Mouse (Mus musculus) liver (tissue): Measurements from ENCODE around the gene Ntm.

Experiments used
- DNase-seq: peaks from one replicate; pipeline ENCODE4 v3.0.0-alpha.2; 2020; ENCODE audit warnings: mixed read lengths

Gene Ntm

GRCm38 (mm10) chr9:29796281-29796680, 166.7 kb downstream of the Ntm start:
- no peak for DNase-seq

DNA sequence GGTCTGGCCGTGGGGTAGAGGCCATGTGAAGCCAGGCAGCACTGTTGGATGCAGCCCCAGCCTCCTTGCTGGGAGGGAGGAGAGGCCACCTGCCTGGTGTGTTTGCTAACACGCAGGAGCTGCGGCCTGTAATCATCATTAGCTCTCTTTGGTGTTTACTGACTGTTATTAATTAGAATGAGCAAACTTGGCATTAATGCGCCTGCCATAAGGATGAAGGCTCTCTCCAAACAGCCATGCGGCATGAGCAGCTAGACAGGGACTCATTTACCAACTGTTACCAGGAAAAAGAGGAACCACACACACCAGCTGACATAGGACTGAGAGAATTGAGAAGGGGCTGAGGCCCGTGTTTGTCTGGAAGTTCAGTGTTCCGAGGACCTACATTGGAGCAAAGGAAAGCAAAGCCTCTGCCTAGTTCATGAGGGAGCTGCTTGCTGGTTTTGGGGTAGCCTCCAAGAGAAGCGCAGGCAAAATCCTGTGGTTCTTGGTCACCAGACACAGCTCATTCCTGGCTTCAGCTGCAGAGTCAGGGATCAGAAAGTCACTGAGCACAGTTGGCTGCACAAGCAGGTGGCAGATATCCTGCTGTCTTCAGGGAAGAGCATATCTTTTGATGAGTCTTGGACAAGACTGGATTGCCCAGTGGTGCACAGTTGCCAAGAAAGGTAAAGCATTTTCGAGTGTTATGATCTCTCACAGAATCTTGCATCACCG, 171.6 kb downstream of the Ntm start:
- DNase-seq, result no peak

DNA sequence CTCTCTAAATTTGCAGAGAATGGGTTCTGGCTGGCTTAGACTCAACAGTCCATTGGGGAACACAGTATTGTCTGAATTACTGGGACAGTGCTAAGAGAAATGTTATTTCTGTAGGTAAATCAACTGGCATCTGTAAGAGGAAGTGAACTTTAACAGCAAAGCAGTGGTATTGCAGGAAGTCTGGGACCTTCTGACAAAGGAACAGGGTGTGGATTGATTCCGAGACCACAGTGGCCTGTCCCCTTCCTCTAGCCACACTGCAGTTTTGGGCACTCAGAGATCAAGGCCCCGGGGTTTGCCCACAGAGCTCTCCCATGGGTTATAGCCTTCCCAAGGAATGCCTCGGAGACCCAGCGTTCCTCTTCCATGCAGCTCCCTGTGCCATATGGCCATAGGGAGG, 172.9 kb downstream of the Ntm start:
- no peak for DNase-seq

GRCm38 (mm10) chr9:29788855-29789254, 174.1 kb downstream of the Ntm start:
- DNase-seq, result no peak

GRCm38 (mm10) chr9:29787408-29787807, 175.5 kb downstream of the Ntm start:
- DNase-seq, result no peak

- DNase-seq, result no peak
Measured at GRCm38 (mm10) chr9:29782697-29783096, 180.2 kb downstream of the Ntm start.

- DNase-seq, result no peak
Measured at GRCm38 (mm10) chr9:29779739-29780138, 183.2 kb downstream of the Ntm start.

GRCm38 (mm10) chr9:29776951-29777350, 186.0 kb downstream of the Ntm start:
- DNase-seq, result no peak

DNA sequence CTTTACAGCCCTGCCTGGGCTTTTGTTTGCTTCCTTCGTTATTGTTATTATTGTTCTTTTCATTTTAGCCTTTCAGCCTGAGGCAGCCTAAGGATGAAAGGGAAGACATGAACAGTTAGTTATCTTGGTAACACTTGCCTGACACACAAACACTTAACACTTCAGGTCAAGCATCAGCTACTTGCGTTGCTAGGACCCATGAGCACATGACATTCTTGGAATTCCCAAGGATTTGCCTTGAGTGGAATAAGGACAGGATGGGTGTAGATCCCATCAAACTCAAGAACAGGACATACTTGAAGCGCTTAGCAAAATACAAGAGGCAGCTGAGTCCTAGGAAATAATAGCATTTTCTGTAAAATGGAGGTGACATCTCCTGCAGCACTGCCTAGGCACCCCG, 186.4 kb downstream of the Ntm start:
- no peak for DNase-seq

GRCm38 (mm10) chr9:29776030-29776429, 186.9 kb downstream of the Ntm start:
- DNase-seq, result no peak

DNA sequence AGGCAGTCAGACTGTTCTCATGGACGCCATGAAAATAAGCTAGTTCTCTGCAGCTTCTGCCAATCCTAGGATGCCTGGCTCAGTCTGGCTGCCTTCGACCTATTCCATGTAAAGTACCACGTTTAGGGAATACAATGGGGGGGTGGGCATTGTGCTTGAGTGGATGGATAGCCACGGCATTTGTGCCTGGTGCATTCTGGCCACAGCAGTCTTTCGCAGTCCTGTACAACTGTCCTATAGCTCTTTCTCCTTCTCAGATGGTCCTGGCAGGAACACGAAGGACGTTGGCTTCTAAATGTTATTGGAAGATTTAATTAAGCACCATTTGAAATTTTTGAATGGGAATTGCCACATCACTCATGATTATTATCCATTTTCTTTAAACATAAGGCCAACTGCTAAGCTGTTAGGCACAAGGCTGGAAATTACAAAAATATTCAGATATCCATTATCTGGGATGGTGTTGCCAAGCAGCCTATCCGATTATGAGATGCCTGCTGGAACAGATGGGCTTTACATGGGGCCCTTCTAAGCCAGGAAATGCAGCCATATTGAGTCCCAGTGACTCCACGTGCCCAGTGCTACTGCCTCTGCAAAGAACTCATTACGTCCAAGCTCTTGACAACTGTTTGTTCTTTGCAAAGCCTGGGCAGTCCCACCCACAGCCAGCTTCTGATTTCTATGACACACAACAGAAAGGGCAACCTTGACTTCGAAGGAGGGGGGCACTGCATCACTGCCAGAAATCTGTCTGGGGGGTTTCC, 190.1 kb downstream of the Ntm start:
- DNase-seq, result no peak

GRCm38 (mm10) chr9:29771870-29772269, 191.1 kb downstream of the Ntm start:
- DNase-seq, result no peak

- no peak for DNase-seq
Measured at GRCm38 (mm10) chr9:29771071-29771785, 191.7 kb downstream of the Ntm start.

GRCm38 (mm10) chr9:29769361-29769760, 193.6 kb downstream of the Ntm start:
- no peak for DNase-seq

GRCm38 (mm10) chr9:29765990-29766980, 196.7 kb downstream of the Ntm start:
- no peak for DNase-seq

- DNase-seq, result no peak
Measured at GRCm38 (mm10) chr9:29763338-29763737, 199.6 kb downstream of the Ntm start.

DNA sequence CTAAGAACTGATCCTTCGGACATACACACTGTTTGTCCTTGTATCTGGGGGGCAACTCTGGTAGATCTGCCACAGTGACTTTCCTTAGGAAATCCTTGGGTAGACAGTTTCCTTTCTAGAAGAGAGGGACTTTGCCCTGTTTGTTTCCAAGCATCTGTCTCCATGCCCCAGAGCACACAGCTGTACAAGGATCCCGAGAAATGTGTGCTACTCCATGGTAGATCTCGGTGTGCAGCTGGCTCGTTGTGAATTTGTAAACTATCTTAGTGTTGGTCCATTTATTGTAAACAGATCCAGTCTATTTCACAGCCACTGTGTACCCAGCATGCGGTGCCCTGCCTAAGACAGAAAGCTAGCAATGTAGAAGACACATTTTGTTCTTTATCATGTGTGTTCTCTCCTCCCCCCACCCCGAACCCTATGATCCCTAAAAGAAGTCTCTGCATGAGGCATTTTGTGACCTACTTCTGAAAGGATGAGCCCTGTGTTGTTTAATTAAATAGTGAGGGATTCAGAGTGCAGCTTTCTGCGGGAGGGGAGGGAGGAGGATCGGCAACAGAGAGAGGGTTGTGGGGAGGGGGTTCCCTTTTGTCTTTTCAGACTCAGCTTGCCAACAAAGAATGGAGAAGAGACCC, 200.9 kb downstream of the Ntm start:
- DNase-seq, result no peak

- no peak for DNase-seq
Measured at GRCm38 (mm10) chr9:29761511-29761910, 201.4 kb downstream of the Ntm start.

- DNase-seq, result no peak
Measured at GRCm38 (mm10) chr9:29759940-29760339, 203.0 kb downstream of the Ntm start.

- DNase-seq, result no peak
Measured at GRCm38 (mm10) chr9:29759060-29759459, 203.9 kb downstream of the Ntm start.

- DNase-seq, result no peak
Measured at GRCm38 (mm10) chr9:29754374-29754773, 208.6 kb downstream of the Ntm start.

- no peak for DNase-seq
Measured at GRCm38 (mm10) chr9:29751396-29751795, 211.5 kb downstream of the Ntm start.
